Mouse (Mus musculus) v-Abl transformed pro-B cells (cell line): ENCODE data around the gene Rac3.

ENCODE experiments used
- in situ Hi-C, 2 experiments: fragments of 400-800 bp; cut with MboI; formaldehyde crosslinking; loops; one replicate each; pipeline ENCODE4 v1.15.1; 2025; ENCODE audit not compliant: unreplicated experiment in 2 of 2

Gene Rac3

DNA sequence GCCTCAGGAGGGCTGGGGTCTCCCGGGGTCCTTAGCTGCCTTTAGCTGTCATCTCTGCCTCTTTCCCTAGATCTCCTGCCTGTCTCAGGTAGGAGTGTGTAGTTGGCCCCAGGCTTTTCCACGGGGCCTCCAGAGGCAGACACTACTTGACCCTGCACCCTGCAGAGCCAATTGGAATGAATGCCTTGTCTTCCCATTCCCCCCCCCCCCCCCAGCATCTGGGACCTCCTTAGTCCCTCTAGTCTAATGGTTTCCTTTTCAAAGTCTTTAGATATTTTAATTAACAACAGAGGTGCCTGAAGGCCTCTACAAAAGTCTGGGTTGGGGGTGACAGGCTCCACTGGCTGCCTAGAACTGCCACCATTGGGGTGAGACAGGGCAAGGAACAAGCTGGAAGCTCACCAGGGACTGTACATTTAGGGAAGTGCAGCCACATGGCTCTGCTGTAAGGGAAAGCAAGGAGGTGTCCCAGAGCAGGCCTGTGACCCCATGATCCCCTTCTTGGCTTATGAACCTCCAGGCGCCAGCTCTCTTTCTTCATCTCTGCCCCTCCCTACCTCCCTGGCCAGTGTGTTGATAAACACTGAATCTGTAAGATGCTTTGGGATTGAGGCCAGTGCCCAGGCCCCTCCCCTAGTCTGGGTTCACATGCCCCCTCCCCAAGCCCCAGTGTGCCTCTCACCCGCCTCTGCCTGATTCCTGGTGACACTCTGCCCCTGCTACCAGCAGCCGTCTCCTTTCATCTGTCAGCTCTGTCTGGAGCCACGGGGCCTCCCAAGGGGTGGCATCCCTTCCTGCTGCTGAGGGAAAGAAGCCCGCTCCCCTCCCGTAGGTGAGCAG is 16.6 kb upstream of the Rac3 start:
- in situ Hi-C loops: no loop called here

DNA sequence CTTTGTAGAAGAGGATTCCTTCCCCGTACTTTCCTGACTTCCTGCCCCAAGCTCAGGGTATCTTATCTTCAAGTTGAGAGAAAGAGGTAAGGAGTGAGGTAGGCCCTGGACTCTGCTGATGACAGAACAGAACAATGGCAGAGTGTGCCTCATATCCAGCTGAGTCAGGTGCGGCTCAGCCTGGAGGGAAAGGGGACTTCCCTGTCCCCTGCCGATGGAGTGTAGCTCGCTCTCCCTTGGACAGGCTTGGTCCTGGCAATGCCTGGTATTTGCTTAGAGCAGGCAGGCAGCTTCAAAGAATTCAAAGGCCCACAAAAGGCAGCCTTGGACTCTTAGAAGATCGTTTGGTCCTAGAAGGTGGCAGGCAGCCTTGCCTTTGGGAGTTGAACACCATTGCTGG is 15.2 kb upstream of the Rac3 start:
- in situ Hi-C loops: no loop called here

- in situ Hi-C loops: no loop called here
Observed at GRCm38 (mm10) chr11:120707225-120707624, 14.0 kb upstream of the Rac3 start.

- in situ Hi-C loops: no loop called here
Observed at GRCm38 (mm10) chr11:120707969-120708368, 13.3 kb upstream of the Rac3 start.

DNA sequence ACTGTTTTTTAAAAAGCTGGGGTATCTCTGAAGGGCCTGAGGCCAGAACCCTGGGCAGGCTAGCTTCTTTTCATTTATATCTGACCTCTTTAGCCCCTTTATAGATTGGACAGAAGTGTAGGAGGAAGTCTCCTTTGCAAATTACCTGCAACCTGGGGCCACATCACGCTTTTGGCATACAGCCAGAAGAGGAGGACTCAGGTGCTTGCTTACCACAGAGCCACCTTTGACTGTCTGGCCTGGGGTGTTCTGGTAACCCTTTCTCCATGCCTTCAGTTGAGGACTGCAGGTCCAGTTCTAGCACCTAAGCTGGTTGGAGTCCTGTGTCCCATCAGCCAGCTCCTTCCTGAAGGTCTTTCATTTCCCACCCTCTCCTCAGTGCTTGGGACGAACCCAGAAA is 11.7 kb upstream of the Rac3 start:
- in situ Hi-C loops: no loop called here

- in situ Hi-C loops: loop anchor here (5.0 to 10.0 kb wide), 6 partner anchors 38 to 223 kb away; partner anchors contain the start of gene Aspscr1 (in 1 of the 2)
Observed at GRCm38 (mm10) chr11:120710672-120711071, 10.6 kb upstream of the Rac3 start.

GRCm38 (mm10) chr11:120711980-120712604 is 9.2 kb upstream of the Rac3 start:
- in situ Hi-C loops: loop anchor here (5.0 to 10.0 kb wide), 6 partner anchors 40 to 225 kb away; partner anchors contain the start of gene Aspscr1 (in 1 of the 2)

DNA sequence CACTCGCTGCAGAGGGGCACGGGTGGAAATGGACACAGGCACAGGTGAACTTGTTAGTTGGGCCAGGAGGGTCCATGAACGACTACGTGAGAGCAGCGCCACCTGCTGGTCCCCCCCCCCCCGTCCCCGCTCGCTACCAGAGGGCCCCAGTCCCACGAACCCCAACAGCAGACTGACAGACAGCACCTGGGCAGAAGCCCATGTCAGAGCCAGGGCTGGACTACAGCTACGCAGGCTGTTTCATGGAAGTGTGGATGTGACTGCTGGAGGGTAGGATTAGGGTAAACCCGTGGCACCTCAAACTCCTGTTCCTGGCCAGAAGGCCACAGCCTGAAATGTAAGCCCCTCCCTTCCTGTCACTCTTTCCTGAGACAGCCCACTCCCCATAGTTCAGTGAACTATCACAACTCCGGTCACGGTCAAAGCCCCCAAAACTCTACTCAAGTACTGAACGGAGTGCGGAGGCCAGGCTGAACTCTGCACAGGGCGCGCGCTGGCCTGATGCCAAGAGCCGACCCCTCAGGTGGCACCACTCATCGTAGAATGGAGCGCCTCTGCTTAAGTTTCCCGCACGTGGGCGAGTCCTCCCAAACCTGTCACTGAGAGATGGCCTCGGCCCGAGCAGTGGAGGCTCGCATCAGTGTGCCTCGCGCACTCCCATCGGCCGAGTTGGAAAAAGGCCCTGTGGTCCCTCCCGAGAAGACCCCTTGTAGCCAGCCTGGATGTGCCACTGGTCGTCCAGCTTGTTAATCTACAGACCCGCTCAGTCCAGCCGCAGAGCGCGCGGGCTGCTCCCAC is 8.3 kb upstream of the Rac3 start:
- in situ Hi-C loops: loop anchor here (5.0 to 10.0 kb wide), 6 partner anchors 41 to 226 kb away; partner anchors contain the start of gene Aspscr1 (in 1 of the 2)

DNA sequence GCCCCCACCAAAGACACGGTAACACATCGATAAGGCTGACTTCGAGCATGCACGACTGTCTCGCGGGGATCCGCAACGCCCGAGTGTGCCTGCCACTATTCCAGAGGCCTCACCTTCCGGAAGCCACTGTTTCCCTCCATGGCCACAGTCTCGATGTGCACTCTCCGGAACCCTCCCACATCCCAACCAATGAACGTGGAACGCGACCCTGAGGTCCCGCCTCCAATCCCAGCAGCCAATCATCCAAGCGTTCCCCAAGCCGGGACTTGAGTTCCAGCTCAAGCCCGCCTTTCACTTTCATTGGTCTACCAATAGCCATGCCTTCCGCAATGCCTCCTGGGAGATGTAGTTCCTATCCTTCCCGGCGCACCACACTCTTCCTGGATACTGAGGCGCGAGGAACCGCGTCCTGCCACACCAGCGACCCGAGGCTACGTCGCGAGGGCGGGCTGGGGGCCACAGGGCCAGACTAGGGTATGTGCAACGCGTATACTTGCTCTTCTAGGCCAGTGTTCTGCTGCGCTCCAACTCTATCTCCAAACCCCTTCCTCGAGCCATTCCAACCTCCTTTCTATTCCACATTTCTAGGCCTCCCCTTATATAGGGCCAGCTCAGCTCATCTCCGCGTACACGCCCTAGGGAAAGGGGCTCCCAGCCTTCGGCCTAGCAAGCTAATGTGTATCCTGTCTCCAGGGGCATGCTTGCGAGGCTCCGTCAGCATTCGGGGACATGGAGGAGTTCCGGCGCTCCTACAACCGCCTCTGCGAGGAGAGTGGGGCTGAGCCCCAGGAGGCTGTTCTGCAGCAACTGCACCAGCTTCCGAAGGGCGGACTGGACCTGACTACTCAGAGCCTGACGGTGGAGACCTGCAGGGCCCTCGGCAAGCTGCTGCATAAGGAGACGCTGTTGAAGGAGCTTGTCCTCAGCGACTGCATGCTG is 7.4 kb upstream of the Rac3 start, which contains the start of the genes Cenpx and Lrrc45:
Gene Cenpx (minus strand): TSS at position 159 of the 939 bp plus-strand sequence.
Gene Lrrc45 (plus strand): TSS at position 346 of the 939 bp plus-strand sequence.
- in situ Hi-C loops: loop anchor here (5.0 to 10.0 kb wide), 6 partner anchors 42 to 227 kb away; partner anchors contain the start of gene Aspscr1 (in 1 of the 2)

- in situ Hi-C loops: loop anchor here (5.0 to 10.0 kb wide), 6 partner anchors 42 to 227 kb away; partner anchors contain the start of gene Aspscr1 (in 1 of the 2)
Observed at GRCm38 (mm10) chr11:120714546-120714945, 6.7 kb upstream of the Rac3 start.

DNA sequence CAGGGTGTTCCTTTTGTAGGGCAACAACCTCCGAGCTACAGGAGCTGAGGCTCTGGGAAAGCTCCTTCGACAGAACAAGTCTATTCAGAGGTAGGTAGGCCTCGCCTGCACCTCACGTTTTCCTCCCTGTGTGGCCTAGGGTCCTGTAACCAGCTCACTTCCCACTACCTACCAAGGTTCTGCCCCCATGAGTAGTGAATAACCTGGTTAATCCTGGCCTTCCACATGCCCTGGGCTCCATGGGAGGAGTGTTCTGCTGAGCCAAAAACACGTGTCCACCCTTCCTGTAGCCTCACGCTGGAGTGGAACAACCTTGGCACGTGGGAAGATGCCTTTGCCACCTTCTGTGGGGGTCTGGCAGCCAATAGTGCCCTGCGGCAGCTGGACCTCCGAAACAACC is 6.1 kb upstream of the Rac3 start:
- in situ Hi-C loops: loop anchor here (10.0 kb wide), 2 partner anchors 200 to 210 kb away; no protein-coding TSS in a partner anchor

GRCm38 (mm10) chr11:120719242-120719641 is 2.0 kb upstream of the Rac3 start:
- in situ Hi-C loops: loop anchor here (10.0 kb wide), 2 partner anchors 204 to 214 kb away; no protein-coding TSS in a partner anchor

- in situ Hi-C loops: loop anchor here (5.0 to 10.0 kb wide), 7 partner anchors 57 to 322 kb away; partner anchors contain the start of gene Cd7 (in 1 of the 2)
Observed at GRCm38 (mm10) chr11:120719841-120720376, 1.4 kb upstream of the Rac3 start.

DNA sequence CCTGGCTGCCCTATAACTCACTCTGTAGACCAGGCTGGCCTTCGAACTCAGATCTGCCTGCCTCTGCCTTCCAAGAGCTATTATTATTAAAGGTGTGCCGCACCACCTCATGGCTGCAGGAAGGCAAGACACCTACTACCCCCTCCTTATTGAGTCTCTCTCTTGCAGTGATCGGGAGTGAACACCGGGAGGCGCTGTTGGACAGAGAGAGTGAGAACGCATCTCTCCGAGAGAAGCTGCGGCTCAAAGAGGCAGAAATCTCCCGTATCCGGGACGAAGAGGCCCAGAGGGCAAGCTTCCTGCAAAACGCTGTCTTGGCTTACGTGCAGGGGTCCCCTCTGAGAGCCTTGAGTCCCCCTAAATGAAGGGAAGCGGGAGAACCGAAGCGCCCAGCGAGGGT is 820 bp upstream of the Rac3 start:
- in situ Hi-C loops: loop anchor here (5.0 to 10.0 kb wide), 5 partner anchors 57 to 322 kb away; partner anchors contain the start of gene Cd7 (in 1 of the 2)

DNA sequence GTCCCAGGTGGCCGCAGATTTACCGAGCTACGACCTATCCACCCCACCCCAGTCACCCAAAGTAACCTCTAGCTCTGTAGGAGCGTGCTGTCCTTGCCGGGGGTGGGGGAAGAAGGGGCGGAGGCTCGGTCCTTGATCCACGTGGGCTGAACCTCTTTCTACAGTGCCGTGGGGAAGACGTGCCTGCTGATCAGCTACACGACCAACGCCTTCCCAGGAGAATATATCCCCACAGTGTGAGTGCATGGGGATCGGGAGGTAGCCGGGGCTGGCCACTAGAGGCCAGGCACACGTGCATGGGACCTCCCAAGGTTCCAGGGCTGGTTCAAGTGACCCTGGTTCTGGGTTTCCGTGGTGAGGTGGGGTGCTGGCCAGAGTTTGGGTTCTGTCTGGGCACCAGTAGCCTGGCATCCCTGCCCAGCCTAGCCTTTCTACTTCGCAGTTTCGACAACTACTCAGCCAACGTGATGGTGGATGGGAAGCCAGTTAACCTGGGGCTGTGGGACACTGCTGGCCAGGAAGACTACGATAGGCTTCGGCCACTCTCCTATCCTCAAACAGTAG is 879 bp downstream of the Rac3 start:
- in situ Hi-C loops: loop anchor here (5.0 to 10.0 kb wide), 5 partner anchors 55 to 320 kb away; partner anchors contain the start of gene Cd7 (in 1 of the 2)

- in situ Hi-C loops: loop anchor here (5.0 to 10.0 kb wide), 5 partner anchors 54 to 319 kb away; partner anchors contain the start of gene Cd7 (in 1 of the 2)
Observed at GRCm38 (mm10) chr11:120722761-120723382, 1.6 kb downstream of the Rac3 start.

DNA sequence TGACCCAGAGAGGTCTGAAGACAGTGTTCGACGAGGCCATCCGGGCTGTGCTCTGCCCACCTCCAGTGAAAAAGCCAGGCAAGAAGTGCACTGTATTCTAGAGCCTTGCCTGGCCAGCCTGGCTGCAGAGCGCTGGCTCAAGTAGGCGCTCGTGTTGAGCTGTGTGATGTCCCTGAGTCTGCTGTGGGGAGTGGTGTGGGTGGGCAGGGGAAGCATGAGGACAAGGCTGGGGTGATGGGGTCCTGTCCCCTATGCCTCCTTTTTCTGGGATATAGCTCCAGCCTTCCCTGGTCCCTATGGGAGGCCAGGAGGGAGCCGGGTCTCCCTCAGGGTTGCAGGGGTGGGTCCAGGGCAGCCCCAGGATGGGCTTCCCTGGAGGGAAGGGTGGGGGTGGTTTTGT is 2.2 kb downstream of the Rac3 start:
- in situ Hi-C loops: loop anchor here (5.0 to 10.0 kb wide), 5 partner anchors 54 to 319 kb away; partner anchors contain the start of gene Cd7 (in 1 of the 2)
